Mouse (Mus musculus): Measurements from ENCODE around the gene Zg16. TPM values are rescaled to one million over a fixed set of nuclear protein-coding genes. Genes with fewer than 3 reads are reported as not detected.
A peak's percentile ranks its signal among the peaks of the same experiment; 100 is the strongest.

Gene Zg16
- total RNA-seq, 2 experiments from 2014 or later, result not detected

DNA sequence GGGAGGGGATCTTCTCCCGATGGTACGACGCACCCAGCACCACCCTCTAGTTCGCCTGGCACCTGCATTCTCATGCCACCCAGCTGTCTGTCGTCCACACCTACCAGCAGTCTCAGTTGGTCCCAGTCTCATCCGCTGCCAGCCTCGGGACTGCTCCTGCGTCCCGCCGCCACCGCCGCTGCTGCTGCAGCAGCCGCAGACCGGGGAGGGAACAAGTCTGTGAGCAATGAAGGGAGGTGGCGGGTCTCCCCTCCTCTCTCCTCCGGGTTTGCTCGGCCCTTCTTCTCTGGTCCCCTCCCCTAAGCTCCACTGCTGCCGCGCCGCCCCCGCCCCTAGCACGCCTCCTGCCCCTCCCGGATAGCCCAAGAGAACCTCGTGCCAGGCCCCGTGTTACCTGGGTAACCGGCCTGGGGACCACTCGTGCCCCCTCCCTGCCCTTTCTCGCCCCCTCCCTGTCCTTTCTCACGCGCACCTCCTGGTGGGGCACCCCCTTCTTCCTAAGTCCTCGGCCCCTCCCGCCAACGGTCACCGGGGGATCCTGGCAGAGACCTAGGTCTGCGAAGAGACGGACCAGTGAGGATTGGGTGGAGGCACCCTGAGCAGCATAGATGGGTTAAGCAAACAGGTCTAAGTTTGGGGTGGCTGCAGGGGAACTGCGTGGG, 66.1 kb downstream of the Zg16 start, which contains the start of the genes Gm42742 and Prrt2:
TSS of gene Gm42742 (minus strand) at position 197 of the 662 bp plus-strand sequence.
TSS of gene Prrt2 (minus strand) at position 311 of the 662 bp plus-strand sequence.
- no peak for TF ChIP-seq CTCF (IDR thresholded peaks at IDR 0.05)
- peak within 1 kb of the TSS; percentile 67 for H3K27ac ChIP-seq

DNA sequence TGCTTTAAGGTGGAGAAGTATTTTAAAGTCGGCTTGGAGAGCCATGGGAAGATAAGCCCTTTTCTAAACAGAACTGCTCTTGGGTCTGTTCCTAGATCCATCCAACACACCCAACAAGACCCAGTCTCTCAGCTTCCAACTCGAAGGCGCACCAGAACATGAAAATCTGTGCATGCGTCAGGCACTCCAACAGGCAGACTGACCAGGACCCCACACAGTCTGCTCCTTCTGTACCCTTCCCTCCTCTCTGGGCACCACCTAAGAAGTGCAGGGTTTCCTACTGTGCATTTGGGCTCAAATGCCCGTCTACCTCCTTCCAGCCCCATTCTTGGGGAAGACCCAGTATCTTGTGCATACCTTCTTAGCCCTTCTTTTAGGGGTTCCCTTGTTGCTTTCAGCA, 66.6 kb downstream of the Zg16 start:
- Histone ChIP-seq H3K4me3 (peak overlapping the region; percentile 71), H3K27ac (peak overlapping the region; percentile 67)
- no peak for DNase-seq
- no peak for TF ChIP-seq CTCF (IDR thresholded peaks at IDR 0.05)
- intact Hi-C loops (cut with DNase I), result loop anchor here (10.0 kb wide), 1 partner anchor 266 kb away; the partner anchor contains the start of gene Mapk3

More for the DNA sequence above, 66.1 kb downstream of the Zg16 start, which contains the start of the genes Gm42742 and Prrt2:
- intact Hi-C loops (cut with DNase I), result loop anchor here (10.0 kb wide), 1 partner anchor 266 kb away; the partner anchor contains the start of gene Mapk3
- peak within 1 kb of the TSS; percentile 71 for H3K4me3 ChIP-seq
- peak; percentile 67 for DNase-seq

DNA sequence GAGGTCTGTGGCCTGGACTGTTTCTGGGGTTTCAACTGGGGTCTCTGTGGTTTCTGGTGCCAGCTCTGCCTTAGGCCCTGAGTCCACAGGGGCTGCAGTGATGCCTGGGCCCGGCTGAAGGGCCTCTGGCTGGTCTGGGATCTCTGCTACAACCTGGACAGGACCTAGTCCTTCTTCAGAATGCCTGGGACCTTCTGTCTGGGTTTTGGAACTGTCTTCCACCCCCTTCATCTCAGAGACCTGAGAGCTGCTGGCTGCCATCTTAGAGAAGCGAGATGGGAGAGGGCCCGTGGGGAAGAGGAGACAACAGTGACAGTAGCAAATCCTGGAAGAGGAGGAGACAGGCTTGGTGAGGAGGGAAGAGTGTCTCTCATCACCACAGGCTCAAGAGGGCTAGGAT, 67.1 kb downstream of the Zg16 start:
- intact Hi-C loops (cut with DNase I), result loop anchor here (10.0 kb wide), 1 partner anchor 265 kb away; the partner anchor contains the start of gene Mapk3
- Histone ChIP-seq H3K4me3 (peak overlapping the region; percentile 71), H3K27ac (peak overlapping the region; percentile 67)
- DNase-seq, result no peak
- TF ChIP-seq CTCF (IDR thresholded peaks at IDR 0.05), result no peak

DNA sequence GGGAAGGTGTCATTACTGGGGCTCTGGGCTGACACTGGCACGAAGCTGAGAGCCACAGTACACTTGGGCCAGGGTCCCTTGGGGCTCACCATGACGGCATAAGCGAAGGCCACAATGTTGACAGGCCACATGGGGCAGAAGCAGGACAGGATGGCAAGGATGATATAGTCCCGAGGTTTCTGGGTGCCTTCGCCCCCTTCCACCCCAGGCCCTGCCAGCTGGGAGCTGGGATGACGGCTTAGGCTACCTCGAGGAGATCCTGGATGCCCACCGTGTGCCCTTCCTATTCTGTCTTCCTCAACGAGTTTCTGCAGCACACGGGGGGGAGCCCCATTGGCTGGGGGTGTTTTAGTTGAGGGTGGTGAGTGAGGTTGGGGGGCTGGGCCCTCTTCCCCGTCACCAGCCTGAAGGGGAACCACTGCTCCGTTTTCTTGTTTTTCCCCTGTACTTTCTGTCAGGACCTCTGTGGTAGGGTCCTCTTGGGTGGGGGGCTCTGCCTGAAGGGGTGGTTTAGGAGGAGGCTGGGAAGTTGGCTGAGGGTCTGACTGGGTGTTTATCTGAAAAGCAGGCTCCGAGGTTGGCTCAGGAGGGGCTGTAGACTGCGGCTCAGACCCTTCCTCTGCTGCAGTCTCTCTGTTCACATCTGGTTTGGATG, 67.7 kb downstream of the Zg16 start:
- H3K27ac ChIP-seq, result peak overlapping the region; percentile 67

DNA sequence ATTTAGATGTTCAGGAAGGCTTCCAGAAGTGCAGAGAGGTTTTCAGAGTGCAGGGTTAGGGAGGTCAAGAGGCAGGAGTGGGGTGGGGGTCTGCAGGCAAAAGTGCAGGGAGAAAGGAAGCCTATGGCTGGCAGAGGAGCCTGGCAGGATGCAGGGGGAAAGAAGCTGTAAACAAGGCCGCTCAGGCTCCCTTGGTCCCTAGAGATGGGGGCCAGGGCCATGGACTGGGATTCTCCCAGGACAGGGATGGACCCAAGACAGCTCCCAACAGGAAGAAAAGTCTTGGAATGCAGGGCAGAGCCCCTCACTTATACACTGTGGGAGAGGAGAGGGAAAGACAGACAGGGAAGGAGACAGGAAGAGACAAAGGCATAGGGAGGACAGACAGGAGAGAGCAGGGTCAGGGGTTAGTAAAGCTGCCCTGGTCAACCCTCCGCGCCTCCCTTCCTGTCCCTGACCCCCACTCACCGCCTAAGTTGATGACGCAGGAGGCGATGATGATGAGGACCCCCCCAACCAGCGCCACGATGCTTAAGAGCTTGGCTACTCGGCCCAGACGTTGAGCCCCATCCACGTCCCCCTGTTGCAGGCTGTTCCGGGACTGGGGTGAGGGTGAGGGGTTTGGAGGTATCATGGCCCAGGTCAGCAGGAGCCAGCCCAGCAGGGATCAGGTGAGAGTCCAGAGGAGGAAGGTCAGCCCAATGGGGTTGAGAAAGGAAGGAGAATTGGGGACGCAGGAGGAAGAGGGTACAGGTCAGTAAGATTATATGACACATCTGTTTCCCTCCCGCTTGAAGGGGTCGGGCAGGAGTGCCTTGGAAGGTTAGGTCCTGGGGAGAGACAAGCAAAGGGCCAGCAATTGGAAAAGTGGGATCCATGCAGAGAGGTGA, 68.5 kb downstream of the Zg16 start:
- intact Hi-C loops (cut with DNase I), result no loop called here
- Histone ChIP-seq H3K4me3 (peak overlapping the region; percentile 71; the same call in 1 of the 2 replicates), H3K27ac (peak overlapping the region; percentile 96)
- no peak for TF ChIP-seq CTCF (IDR thresholded peaks at IDR 0.05)
- peak; percentile 16 for DNase-seq

More for the DNA sequence above, 67.7 kb downstream of the Zg16 start:
- intact Hi-C loops (cut with DNase I), result no loop called here
- no peak for DNase-seq
- no peak for TF ChIP-seq CTCF (IDR thresholded peaks at IDR 0.05)
- peak overlapping the region; percentile 71 for H3K4me3 ChIP-seq

DNA sequence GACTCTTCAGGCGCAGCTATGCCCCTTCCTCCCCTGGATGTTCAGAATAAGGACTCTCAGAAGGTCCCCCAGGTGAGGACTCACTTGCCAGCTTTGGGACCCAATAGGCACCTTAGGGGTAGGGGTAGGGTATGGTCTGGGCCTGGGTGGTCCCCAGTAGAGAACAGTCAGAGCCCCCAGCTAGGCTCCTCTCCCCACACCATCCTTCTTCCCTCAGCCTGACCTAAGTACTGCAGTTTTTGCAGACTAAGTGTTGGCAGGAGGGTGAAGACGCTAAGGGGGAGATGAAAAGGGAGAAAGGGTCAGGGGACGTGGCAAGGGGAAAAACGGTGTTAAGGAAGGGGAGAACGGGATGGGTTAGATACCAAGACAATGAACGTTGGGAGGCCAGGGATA, 69.2 kb downstream of the Zg16 start:
- peak; percentile 34 for DNase-seq
- H3K27ac ChIP-seq, result peak overlapping the region; percentile 96
- intact Hi-C loops (cut with DNase I), result loop anchor here (2.0 kb wide), 1 partner anchor 41 kb away; the partner anchor contains the start of gene Cdiptos
- H3K4me3 ChIP-seq, result no peak overlapping the region
- TF ChIP-seq CTCF (IDR thresholded peaks at IDR 0.05), result no peak

DNA sequence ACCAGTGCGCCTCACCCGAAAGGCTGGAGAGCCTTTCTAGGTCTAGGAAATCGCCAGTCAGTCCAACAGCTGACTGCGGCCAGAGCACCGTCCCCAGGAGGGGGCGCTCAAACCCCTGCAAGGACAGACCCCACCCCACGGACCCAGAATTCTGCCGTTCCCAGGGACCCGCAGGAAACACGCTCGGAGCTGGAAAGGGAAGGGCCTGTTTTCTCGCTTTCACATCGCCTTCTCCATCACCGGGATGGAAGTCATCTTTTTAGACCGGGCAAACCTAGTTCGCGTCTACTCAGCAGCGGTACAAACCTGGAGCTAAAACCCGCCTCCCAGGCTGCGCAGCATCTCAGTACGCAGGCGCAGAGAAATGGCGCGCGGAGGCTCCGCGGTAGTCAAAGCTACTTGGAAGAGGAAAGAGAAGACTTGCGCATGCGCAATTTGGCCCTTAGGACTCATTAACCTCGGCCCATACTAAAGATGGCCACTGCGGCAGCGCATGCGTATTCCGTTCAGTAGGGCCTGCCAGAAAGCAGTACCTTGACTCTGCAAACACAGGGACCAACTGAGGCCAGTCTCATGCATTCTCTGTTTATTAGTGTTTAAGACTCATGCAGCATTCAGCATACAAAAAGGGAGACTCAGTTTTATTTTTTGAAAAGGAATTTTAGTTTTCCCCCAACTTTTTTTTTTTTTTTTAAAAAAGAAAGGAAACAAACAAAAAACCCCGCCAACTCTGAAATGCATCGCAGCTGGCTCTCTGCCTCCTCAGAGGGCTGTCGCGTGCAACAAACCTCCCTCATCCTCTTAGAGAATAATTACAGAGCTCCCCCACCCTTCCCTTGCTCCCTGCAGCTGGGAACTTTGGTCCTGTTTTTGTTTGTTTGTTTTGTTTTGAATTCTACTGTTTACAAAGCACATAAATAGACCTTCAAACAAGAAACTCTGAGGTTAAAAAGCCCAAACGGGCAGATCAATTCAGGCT, 69.9 kb downstream of the Zg16 start, which contains the start of gene Pagr1a:
TSS of gene Pagr1a (minus strand) at position 382 of the 979 bp plus-strand sequence.
- DNase-seq, result peak; percentile 98
- peak within 1 kb of the TSS; percentile 96 for H3K27ac ChIP-seq
- intact Hi-C loops (cut with DNase I), result loop anchor here (2.0 kb wide), 1 partner anchor 40 kb away; the partner anchor contains the start of gene Cdiptos
- peak within 1 kb of the TSS; percentile 89 for H3K4me3 ChIP-seq
- peak; percentile 93 for TF ChIP-seq CTCF (IDR thresholded peaks at IDR 0.05)

DNA sequence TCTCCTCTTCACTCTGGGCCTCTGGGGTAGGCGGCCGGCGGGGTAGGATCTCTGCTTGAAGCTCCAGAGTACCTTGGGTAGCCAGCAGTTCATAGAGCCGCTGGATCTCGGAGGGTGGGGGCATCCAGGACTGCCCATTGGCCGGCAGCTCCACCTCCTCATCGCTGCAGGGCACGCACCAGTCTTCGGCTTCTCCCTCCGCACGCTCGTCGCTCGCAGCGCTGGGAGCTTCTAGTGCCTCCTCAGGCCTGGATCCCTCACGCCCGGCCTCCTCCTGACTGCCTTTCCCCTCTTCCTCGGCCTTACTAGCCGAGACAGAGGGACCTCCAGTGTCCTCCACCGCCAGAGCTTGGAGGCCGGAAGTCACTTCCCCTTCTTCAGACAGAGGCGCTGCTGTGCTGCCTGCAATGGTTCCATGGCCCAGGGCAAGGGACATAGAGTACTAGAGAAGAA, 70.6 kb downstream of the Zg16 start:
- Histone ChIP-seq H3K27ac (peak overlapping the region; percentile 96), H3K4me3 (peak overlapping the region; percentile 89)
- intact Hi-C loops (cut with DNase I), result loop anchor here (2.0 kb wide), 1 partner anchor 40 kb away; the partner anchor contains the start of gene Cdiptos
- DNase-seq, result peak; percentile 69
- TF ChIP-seq CTCF (IDR thresholded peaks at IDR 0.05), result no peak

DNA sequence TGATC, 70.8 kb downstream of the Zg16 start, which contains the start of gene Pagr1b:
TSS of gene Pagr1b (minus strand) at position 4 of the 5 bp plus-strand sequence.
- intact Hi-C loops (cut with DNase I), result loop anchor here (2.0 kb wide), 1 partner anchor 39 kb away; the partner anchor contains the start of gene Cdiptos
- peak within 1 kb of the TSS; percentile 89 for H3K4me3 ChIP-seq
- DNase-seq, result no peak

DNA sequence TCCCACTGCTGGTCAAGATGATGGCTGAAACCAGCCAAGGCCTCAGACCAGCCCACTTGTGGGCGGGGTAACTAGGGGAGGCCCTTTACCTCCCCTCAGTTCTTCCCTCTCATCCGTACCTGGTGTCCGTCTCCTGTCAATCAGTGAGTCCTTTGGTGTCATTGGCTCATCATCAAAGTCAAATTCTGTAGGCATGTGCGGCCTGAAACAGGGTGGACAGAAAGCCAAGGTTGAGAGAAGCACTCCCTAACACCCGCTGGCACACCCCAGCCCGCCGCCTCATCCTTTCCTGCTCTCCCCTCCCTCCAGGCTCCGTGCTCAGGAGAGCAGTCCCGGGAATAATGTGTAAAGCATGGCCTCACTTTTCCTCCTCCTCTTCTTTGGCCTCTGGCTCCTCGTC, 71.0 kb downstream of the Zg16 start:
- intact Hi-C loops (cut with DNase I), result loop anchor here (2.0 kb wide), 1 partner anchor 39 kb away; the partner anchor contains the start of gene Cdiptos
- H3K4me3 ChIP-seq, result peak overlapping the region; percentile 89
- TF ChIP-seq CTCF (IDR thresholded peaks at IDR 0.05), result no peak
- DNase-seq, result no peak
- peak overlapping the region; percentile 96 for H3K27ac ChIP-seq

More for the DNA sequence above, 70.8 kb downstream of the Zg16 start, which contains the start of gene Pagr1b:
- H3K27ac ChIP-seq, result peak within 1 kb of the TSS; percentile 96
- TF ChIP-seq CTCF (IDR thresholded peaks at IDR 0.05), result no peak

DNA sequence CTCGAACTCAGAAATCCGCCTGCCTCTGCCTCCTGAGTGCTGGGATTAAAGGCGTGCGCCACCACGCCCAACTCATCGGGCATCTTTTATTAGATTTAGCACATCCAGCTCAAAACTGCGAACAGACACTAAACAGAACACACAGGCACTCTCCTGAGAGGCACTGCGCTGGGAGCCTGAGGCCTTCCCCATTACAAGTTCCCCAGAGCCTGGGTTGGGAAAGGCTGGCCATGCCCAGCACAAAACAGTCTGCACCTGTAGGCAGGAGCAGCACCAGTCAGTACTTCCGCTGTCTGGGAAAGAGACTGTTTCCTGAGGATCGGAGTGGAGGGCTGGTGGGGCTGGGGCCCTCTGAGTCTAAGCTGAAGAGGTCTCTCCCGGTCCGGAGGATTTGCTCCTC, 72.1 kb downstream of the Zg16 start:
- no peak for TF ChIP-seq CTCF (IDR thresholded peaks at IDR 0.05)
- DNase-seq, result no peak
- peak overlapping the region; percentile 95 for H3K27ac ChIP-seq
- intact Hi-C loops (cut with DNase I), result no loop called here
- peak overlapping the region; percentile 89 for H3K4me3 ChIP-seq
